In the genomic region with DNA sequence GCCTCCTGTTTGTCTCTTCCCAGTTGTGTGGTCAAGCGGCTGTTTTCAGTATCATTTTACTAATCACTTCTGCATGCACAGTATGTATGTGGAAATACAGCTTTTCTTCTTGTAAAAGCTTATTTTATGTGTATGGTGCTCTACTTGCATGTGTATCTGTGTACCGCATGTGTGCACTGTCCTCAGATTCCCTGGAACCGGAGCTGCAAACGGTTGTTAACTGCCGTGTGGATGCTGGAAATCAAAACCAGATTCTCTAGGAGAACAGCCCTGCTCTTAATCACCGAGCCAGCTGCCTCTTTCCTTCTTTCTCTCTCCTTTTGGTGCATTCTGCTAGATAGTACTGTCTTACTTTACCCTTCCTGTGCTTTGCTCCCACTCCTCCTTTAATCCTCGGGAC, we compare ENCODE assay signal across 17 mouse cellular contexts. TPM values are rescaled to one million over a fixed set of nuclear protein-coding genes. Genes with fewer than 3 reads are reported as not detected.
DNase-seq lines count a peak whose midpoint lies in the region; ATAC-seq and TF ChIP-seq lines count a peak whose summit lies in the region.
"Had no signal": no experiment of that assay in that cellular context is flagged by ENCODE, and none has a peak within 500 bp of the region (broad histone marks: within the 10 kb centered on the region; RNA-seq: fewer than 3 reads in every experiment).

No protein-coding gene starts in this region.

- 31% methylated on average over 7 of the region's 7 CpGs for WGBS in kidney, postnatal 0 days
- WGBS in embryonic facial prominence, embryonic 13.5 days = 19% methylated on average over 7 of the region's 7 CpGs
- WGBS in limb, embryonic 13.5 days = 16% methylated on average over 7 of the region's 7 CpGs

- no peak for TF ChIP-seq CTCF in kidney, postnatal 0 days (IDR thresholded peaks at IDR 0.05; ENCODE audit: low read depth)

- DNase-seq in kidney, postnatal 0 days (ENCODE audit: low spot score) = peak; percentile 47
- no peak for DNase-seq in kidney, adult 18-20 months
- DNase-seq in urinary bladder, postnatal 14 days (ENCODE audit: low spot score) = no peak
- no peak for DNase-seq in layer of hippocampus, postnatal 36 days
- DNase-seq in left cerebral cortex, adult 8-10 months (ENCODE audit: low spot score in 2 of 2) = no peak
- DNase-seq: adrenal gland, adult 2 months; cerebellum, postnatal 25 days; heart, adult 18-20 months; kidney, postnatal 10 days; liver, embryonic 13.5 days; thymus, adult 18-20 months had no signal

- H3K27ac ChIP-seq in kidney, postnatal 0 days = 0 out of 2 replicates have a peak overlapping the region, but pooled peaks have one; percentile 13
- H3K27ac ChIP-seq in embryonic facial prominence, embryonic 13.5 days = peak overlapping the region; percentile 53
- no peak overlapping the region for H3K27ac ChIP-seq in limb, embryonic 13.5 days
- H3K27ac ChIP-seq: forebrain, embryonic 13.5 days; liver, embryonic 13.5 days; midbrain, embryonic 13.5 days; neural tube, embryonic 15.5 days had no signal

- no peak for ATAC-seq in kidney, postnatal 0 days (replicated peaks; ENCODE audit: low FRiP score, low read depth)
- ATAC-seq in embryonic facial prominence, embryonic 13.5 days (ENCODE audit: insufficient number of reproducible peaks, insufficient read depth, low FRiP score, low TSS enrichment, low read depth) = no peak
- peak; percentile 64 for ATAC-seq in limb, embryonic 13.5 days (ENCODE audit: low FRiP score, low read depth)
- ATAC-seq: forebrain, embryonic 13.5 days; inflammation-experienced regulatory T-cells, adult 6 months; midbrain, embryonic 13.5 days had no signal

- no peaks in the 10 kb centered on the region for H3K9me3 ChIP-seq in kidney, postnatal 0 days (replicated peaks; ENCODE audit: low read length)
- H3K9me3 ChIP-seq in embryonic facial prominence, embryonic 13.5 days = no peaks in the 10 kb centered on the region
- H3K9me3 ChIP-seq in limb, embryonic 13.5 days = no peaks in the 10 kb centered on the region
- H3K9me3 ChIP-seq: forebrain, embryonic 13.5 days; liver, embryonic 13.5 days; midbrain, embryonic 13.5 days; neural tube, embryonic 15.5 days had no signal

- H3K4me3 ChIP-seq in kidney, postnatal 0 days (replicated peaks; ENCODE audit: low read depth, low read length) = no peak overlapping the region
- no peak overlapping the region for H3K4me3 ChIP-seq in embryonic facial prominence, embryonic 13.5 days
- H3K4me3 ChIP-seq in limb, embryonic 13.5 days = no peak overlapping the region
- H3K4me3 ChIP-seq: forebrain, embryonic 13.5 days; liver, embryonic 13.5 days; midbrain, embryonic 13.5 days; neural tube, embryonic 15.5 days had no signal

- H3K4me2 ChIP-seq in kidney, postnatal 0 days (ENCODE audit: low read length) = no peak overlapping the region
- H3K4me2 ChIP-seq in embryonic facial prominence, embryonic 13.5 days = peak overlapping the region; percentile 28; the same call in 1 of the 2 replicates
- no peak overlapping the region for H3K4me2 ChIP-seq in limb, embryonic 13.5 days (replicated peaks)
- H3K4me2 ChIP-seq: forebrain, embryonic 13.5 days; liver, embryonic 13.5 days; midbrain, embryonic 13.5 days; neural tube, embryonic 15.5 days had no signal

- no peaks in the 10 kb centered on the region for H3K4me1 ChIP-seq in kidney, postnatal 0 days (replicated peaks; ENCODE audit: insufficient read depth, low read length)
- peaks cover 15% of the 10 kb centered on the region for H3K4me1 ChIP-seq in embryonic facial prominence, embryonic 13.5 days
- peaks cover 16% of the 10 kb centered on the region for H3K4me1 ChIP-seq in limb, embryonic 13.5 days
- H3K4me1 ChIP-seq: forebrain, embryonic 13.5 days; liver, embryonic 13.5 days; midbrain, embryonic 13.5 days; neural tube, embryonic 15.5 days had no signal

- H3K36me3 ChIP-seq in kidney, postnatal 0 days (ENCODE audit: insufficient read depth, low read length) = 0 out of 2 replicates have a peak, but pooled peaks cover 3% of the 10 kb centered on the region
- peaks cover 24% of the 10 kb centered on the region for H3K36me3 ChIP-seq in embryonic facial prominence, embryonic 13.5 days
- peaks cover 28% of the 10 kb centered on the region for H3K36me3 ChIP-seq in limb, embryonic 13.5 days
- H3K36me3 ChIP-seq: liver, embryonic 13.5 days; midbrain, embryonic 13.5 days had no signal

- H3K9ac ChIP-seq in kidney, postnatal 0 days (ENCODE audit: low read depth, low read length) = no peak overlapping the region
- no peak overlapping the region for H3K9ac ChIP-seq in embryonic facial prominence, embryonic 13.5 days
- no peak overlapping the region for H3K9ac ChIP-seq in limb, embryonic 13.5 days
- H3K9ac ChIP-seq: forebrain, embryonic 13.5 days; liver, embryonic 13.5 days; midbrain, embryonic 13.5 days; neural tube, embryonic 15.5 days had no signal

- H3K27me3 ChIP-seq in kidney, postnatal 0 days (ENCODE audit: insufficient read depth, low read length) = no peaks in the 10 kb centered on the region
- H3K27me3 ChIP-seq in embryonic facial prominence, embryonic 13.5 days = no peaks in the 10 kb centered on the region
- no peaks in the 10 kb centered on the region for H3K27me3 ChIP-seq in limb, embryonic 13.5 days
- H3K27me3 ChIP-seq: forebrain, embryonic 13.5 days; liver, embryonic 13.5 days; midbrain, embryonic 13.5 days; neural tube, embryonic 15.5 days had no signal

RNA-seq across cellular contexts. Expression of gene Dtnb, which starts 39.7 kb away (rescaled TPM):
- 36.3 and 43.5 TPM in 2 replicates for polyA plus RNA-seq in kidney, postnatal 0 days (2015; fragmentation: Nextera tagmentation; extraction: Ambion mirVana)
- polyA plus RNA-seq in embryonic facial prominence, embryonic 13.5 days (2015; fragmentation: Nextera tagmentation; extraction: Ambion mirVana) = 45.3 and 49.6 TPM in 2 replicates
- 36.9 and 43.2 TPM in 2 replicates for polyA plus RNA-seq in limb, embryonic 13.5 days (2015; fragmentation: Nextera tagmentation; extraction: Ambion mirVana)
- 100 to 1,000 TPM; 116 to 118 TPM for total RNA-seq in layer of hippocampus, postnatal 36 days (2021)
- 100 to 1,000 TPM; 117 to 137 (median 128) TPM for total RNA-seq in left cerebral cortex, adult 8-10 months (2022)
